Mouse (Mus musculus) adrenal gland, postnatal 36 days (tissue): ENCODE results near the gene Gm14124. TPM values are rescaled to one million over a fixed set of nuclear protein-coding genes. Genes with fewer than 3 reads are reported as not detected.
"Not testable (repeated sequence)": the region's sequence is repeated elsewhere in the genome, so short reads cannot be mapped to it uniquely, and the experiment has no call there.

Experiments used
- DNase-seq, 2 experiments: peaks; one replicate each; pipeline ENCODE4 v3.0.0; 2021; ENCODE audit warnings: mixed read lengths in 1 of 2
- long read RNA-seq, 2 experiments: library from polyadenylated mRNA; stranded (forward); transcript quantifications; one replicate each; pipeline ENCODE4 v2.0.0; 2021; ENCODE audit warnings: borderline sequencing depth in 2 of 2
- total RNA-seq, 2 experiments: library from RNA; stranded (reverse); gene quantifications; 2 replicates each; pipeline ENCODE4 v1.2.3; 2021

Gene Gm14124
- under 1 TPM; 0.30 to 0.40 TPM for total RNA-seq
- long read RNA-seq, experiment 1: 0 reads
- long read RNA-seq, experiment 2: 0 reads

- DNase-seq: not testable (repeated sequence)
Measured at GRCm38 (mm10) chr2:150257291-150257690, at the start of gene Gm14124. Gene Gm14124, plus strand, starts transcription at chr2:150257517.

DNA sequence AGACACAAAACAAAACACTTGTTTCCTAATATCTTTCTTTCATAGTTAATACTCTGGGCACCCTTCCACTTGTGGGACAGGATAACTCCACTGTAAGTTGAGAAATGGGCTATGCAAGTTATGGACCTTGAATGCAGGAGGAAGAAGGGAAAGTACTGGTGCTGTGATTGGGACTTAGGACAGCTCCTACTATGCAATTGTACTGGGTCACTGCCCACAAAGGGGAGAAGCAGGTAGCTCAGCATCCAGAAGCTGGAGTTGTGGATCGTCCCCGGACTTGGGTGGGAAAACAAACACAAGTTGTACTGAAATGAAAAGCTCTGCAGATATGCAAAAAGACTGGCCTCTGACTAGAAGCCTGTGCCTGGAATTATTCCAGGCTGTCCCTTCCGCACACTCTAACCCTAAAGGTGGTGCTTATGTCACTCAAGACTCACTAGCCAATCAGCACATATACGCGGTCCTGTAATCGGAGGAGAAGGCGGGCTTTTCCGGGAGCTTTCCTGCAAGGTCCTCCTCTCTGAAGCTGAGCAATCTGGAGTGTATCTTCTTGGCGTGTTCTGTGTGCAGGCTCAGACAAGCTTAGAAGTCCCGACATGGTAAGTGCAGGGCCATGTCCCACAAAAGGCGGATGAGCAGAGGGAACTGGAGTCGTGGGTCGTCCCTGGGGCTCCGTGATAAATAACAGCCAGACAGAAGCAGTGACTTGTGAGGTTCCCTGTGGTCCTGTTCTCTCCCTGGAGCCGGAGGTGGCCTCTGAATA, 39.5 kb upstream of the Gm14124 start, which contains the start of gene Zfp937:
Gene Zfp937 (plus strand): TSS at position 474 of the 763 bp plus-strand sequence.
- peak; percentile 80 to 82 for DNase-seq

- peak in 1 of 2 experiments; percentile 2 for DNase-seq
Measured at GRCm38 (mm10) chr2:150218363-150218725, 39.0 kb upstream of the Gm14124 start.

DNA sequence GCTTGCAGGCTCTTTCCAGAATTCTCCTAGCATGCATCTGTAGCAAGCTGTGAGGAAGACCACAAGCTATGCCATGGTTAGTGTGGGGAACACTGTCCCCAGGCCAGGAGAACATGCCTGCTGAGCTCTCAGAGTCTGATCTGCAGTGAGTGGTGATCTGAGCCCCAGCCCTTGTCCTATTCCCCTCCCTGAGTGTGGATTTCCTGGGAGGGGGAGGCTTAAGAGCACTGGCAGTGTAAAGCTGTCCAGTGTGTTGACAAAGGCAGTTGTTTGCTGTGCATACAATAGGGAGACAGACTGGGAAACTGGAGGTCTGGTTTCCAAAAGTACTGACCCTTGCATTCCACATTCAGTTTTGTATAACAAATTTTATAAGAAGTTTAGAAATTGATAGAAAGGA, 34.1 kb upstream of the Gm14124 start:
- DNase-seq: not testable (repeated sequence)

- DNase-seq: no peak
Measured at GRCm38 (mm10) chr2:150243211-150243610, 14.1 kb upstream of the Gm14124 start.

- DNase-seq: not testable (repeated sequence)
Measured at GRCm38 (mm10) chr2:150255491-150255890, 1.8 kb upstream of the Gm14124 start, which contains the start of gene Gm21994. Gene Gm21994, minus strand, starts transcription at chr2:150255591.

GRCm38 (mm10) chr2:150256861-150257260, 456 bp upstream of the Gm14124 start:
- DNase-seq: peak in 1 of 2 experiments; percentile 4

- DNase-seq: no peak
Measured at GRCm38 (mm10) chr2:150293669-150294068, 36.4 kb downstream of the Gm14124 start.

DNA sequence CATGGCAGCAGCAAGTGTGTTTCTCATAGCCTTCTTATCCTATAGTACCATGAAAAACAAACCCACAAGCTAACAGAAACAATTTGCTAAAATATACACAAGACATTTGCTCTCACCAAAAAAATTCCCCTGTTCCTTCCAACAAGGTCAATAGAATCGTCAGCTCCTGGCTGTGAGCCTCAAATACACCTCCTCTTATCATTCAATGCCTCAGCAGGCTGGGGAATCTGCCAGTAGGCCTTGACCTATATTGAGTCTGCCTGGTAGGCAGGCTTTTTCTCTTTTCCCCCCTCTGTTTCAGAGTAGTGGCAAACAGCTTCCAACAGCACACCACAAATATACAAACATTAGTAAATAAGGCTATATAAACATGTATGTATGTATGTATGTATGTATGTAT, 41.8 kb downstream of the Gm14124 start:
- DNase-seq: peak; percentile 72 to 77

DNA sequence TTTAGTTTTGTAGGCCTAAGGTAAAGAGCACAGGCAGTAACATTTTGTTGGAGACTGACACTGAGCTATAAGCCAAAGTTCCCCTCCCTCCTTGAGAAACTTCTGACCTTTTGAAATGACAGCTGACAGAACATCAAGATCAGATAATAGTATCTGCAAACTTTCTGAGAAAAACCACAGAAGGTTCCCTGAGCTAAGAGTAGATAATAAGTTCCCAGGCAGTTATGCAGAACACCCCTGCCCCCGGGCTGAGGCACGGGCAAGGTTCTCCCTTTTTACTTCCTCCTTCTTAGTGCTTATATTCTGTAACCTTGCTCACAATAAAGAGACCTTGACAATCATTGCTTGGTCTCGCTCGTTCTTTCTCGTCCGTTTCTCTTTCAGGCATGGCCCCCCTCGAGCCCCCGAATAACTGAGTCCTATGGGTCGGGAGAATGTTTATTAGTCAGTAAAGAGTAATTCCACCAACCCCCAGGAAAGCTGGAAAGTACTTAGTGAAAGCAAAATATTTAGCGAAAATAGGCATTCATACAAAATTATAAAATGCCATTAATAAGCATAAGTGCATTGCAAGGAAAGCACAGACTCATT, 50.0 kb downstream of the Gm14124 start:
- DNase-seq: no peak

- peak; percentile 92 to 94 for DNase-seq
Measured at GRCm38 (mm10) chr2:150310952-150311884, 53.9 kb downstream of the Gm14124 start.

DNA sequence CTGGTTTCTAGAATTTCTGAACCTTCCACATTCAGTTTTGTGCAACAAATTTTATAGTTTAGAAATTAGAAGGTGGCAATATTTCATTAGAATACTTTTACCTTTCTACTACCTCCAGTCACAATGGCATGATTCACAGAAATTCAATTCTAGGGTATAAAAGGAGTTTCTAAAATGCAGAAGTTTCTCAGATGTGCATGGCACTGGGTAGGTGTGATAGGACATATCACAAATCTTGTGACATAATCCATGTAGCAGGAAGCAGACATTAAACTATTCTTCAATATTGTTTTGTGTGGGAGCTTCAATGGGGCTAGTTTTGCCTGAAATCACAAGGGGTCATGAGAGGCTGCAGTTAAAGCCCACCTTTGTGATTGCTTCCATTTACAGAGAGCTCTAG, 58.8 kb downstream of the Gm14124 start:
- no peak for DNase-seq

- no peak for DNase-seq
Measured at GRCm38 (mm10) chr2:150318973-150319372, 61.7 kb downstream of the Gm14124 start.

Other genes starting within 250 kb of the Gm14124 start
- gene Zfp120, start 120.8 kb upstream of the Gm14124 start, total RNA-seq: 1 to 10 TPM; 6.6 to 7.1 TPM
- gene Gm10770, start 77.8 kb upstream of the Gm14124 start, total RNA-seq: not detected
- under 1 TPM; 0.53 to 0.95 TPM for gene Gm14139, start 75.8 kb upstream of the Gm14124 start, total RNA-seq
- 1 to 10 TPM; 6.3 to 7.0 TPM for gene Zfp937, start 39.4 kb upstream of the Gm14124 start, total RNA-seq
- gene Gm21994, start 1.9 kb upstream of the Gm14124 start, total RNA-seq: 1 to 10 TPM; 5.7 to 6.8 TPM
- 1 to 10 TPM; 3.2 to 3.8 TPM for gene Gm10130, start 66.2 kb downstream of the Gm14124 start, total RNA-seq
- 1 to 10 TPM; 4.4 to 5.7 TPM for gene 3300002I08Rik, start 105.2 kb downstream of the Gm14124 start, total RNA-seq
- 1 to 10 TPM; 4.9 to 6.5 TPM for gene Zfp442, start 194.0 kb downstream of the Gm14124 start, total RNA-seq
- 1 to 10 TPM; 1.1 to 1.2 TPM for gene Zfp345, start 227.6 kb downstream of the Gm14124 start, total RNA-seq